Mouse (Mus musculus) kidney, adult 2 months (tissue): Measurements from ENCODE around the gene Lsamp. TPM values are rescaled to one million over a fixed set of nuclear protein-coding genes. Genes with fewer than 3 reads are reported as not detected.
A peak's percentile ranks its signal among the peaks of the same experiment; 100 is the strongest.

Experiments
- DNase-seq: peaks from one replicate; pipeline ENCODE4 v3.0.0; 2021
- H3K27ac ChIP-seq: fragments of 200-500 bp; 2 replicates; pipeline ENCODE4 v1.5.1; 2012; ENCODE audit warnings: low read depth, low read length, control low read depth, inconsistent platforms; ENCODE audit not compliant: insufficient read depth
- H3K27me3 ChIP-seq: fragments of 200-500 bp; replicated peaks from 2 replicates; pipeline ENCODE4 v1.6.1; 2012; ENCODE audit warnings: mild to moderate bottlenecking, moderate library complexity, low read length, inconsistent platforms; ENCODE audit not compliant: control insufficient read depth, insufficient read depth
- H3K36me3 ChIP-seq: fragments of 200-500 bp; 2 replicates; pipeline ENCODE4 v1.6.1; 2012; ENCODE audit warnings: mild to moderate bottlenecking, moderate library complexity, low read length, inconsistent platforms; ENCODE audit not compliant: control insufficient read depth, insufficient read depth
- H3K4me1 ChIP-seq: fragments of 200-500 bp; 2 replicates; pipeline ENCODE4 v1.6.1; 2011; ENCODE audit warnings: low read length; ENCODE audit not compliant: control insufficient read depth, insufficient read depth
- H3K4me3 ChIP-seq: fragments of 200-500 bp; 2 replicates; pipeline ENCODE4 v1.5.1; 2011; ENCODE audit warnings: mild to moderate bottlenecking, low read depth, low read length, control low read depth; ENCODE audit not compliant: insufficient read depth
- CTCF ChIP-seq: fragments of 200-500 bp; conservative IDR thresholded peaks from 2 replicates; pipeline ENCODE4 v1.5.1; 2011; ENCODE audit warnings: low read depth, mild to moderate bottlenecking, control low read depth, low read length, moderate library complexity, mixed read lengths; ENCODE audit not compliant: insufficient read depth, insufficient read length
- POLR2A ChIP-seq: fragments of 200-500 bp; IDR thresholded peaks from one replicate; pipeline ENCODE4 v1.6.1; 2011; ENCODE audit warnings: low read depth, low read length, control low read depth
- WGBS: fragments of 180-500 bp; shearing (Covaris S2); methylation state at CpG from one replicate; pipeline ENCODE4 v1.1.7; 2018; 5-methylcytosine and 5-hydroxymethylcytosine counted together
- polyA plus RNA-seq: library from polyadenylated mRNA; depleted of rRNA; stranded (reverse); fragments of >200 nt; gene quantifications from 2 replicates; pipeline ENCODE4 v1.2.3, GENCODE M21; 2012

The Lsamp gene
- polyA plus RNA-seq, 1 experiment: 0.38 TPM

GRCm38 (mm10) chr16:41790016-41790415 is 1805.9 kb downstream of the Lsamp start:
- no peak for DNase-seq
- H3K4me1 ChIP-seq: no peaks in the 10 kb centered on the region
- 87% methylated on average over 2 of the region's 2 CpGs for WGBS
- no peak for TF ChIP-seq CTCF
- TF ChIP-seq POLR2A: no peak
- no peak overlapping the region for H3K4me3 ChIP-seq
- no peaks in the 10 kb centered on the region for H3K27me3 ChIP-seq
- H3K36me3 ChIP-seq: no peaks in the 10 kb centered on the region
- no peak overlapping the region for H3K27ac ChIP-seq

GRCm38 (mm10) chr16:41820369-41820768 is 1836.2 kb downstream of the Lsamp start:
- TF ChIP-seq CTCF (no peak), POLR2A (no peak)
- 81% methylated on average over 6 of the region's 6 CpGs for WGBS
- no peak for DNase-seq
- Histone ChIP-seq H3K36me3 (no peaks in the 10 kb centered on the region), H3K27me3 (no peaks in the 10 kb centered on the region), H3K27ac (no peak overlapping the region), H3K4me1 (no peaks in the 10 kb centered on the region), H3K4me3 (no peak overlapping the region)

GRCm38 (mm10) chr16:41826899-41827604 is 1842.9 kb downstream of the Lsamp start:
- H3K27me3 ChIP-seq: no peaks in the 10 kb centered on the region
- no peak for DNase-seq
- H3K4me1 ChIP-seq: no peaks in the 10 kb centered on the region
- no peaks in the 10 kb centered on the region for H3K36me3 ChIP-seq
- no peak overlapping the region for H3K27ac ChIP-seq
- no peak for TF ChIP-seq CTCF
- no peak for TF ChIP-seq POLR2A
- 43% methylated on average over 5 of the region's 5 CpGs for whole genome bisulfite sequencing
- H3K4me3 ChIP-seq: no peak overlapping the region

- Histone ChIP-seq H3K4me3 (no peak overlapping the region), H3K36me3 (no peaks in the 10 kb centered on the region), H3K4me1 (no peaks in the 10 kb centered on the region), H3K27ac (no peak overlapping the region), H3K27me3 (no peaks in the 10 kb centered on the region)
- TF ChIP-seq CTCF (no peak), POLR2A (no peak)
- WGBS: 76% methylated on average over 3 of the region's 3 CpGs
- DNase-seq: no peak
These were observed 1843.4 kb downstream of the Lsamp start for GRCm38 (mm10) chr16:41827605-41827948.

GRCm38 (mm10) chr16:41834637-41835036 is 1850.5 kb downstream of the Lsamp start:
- H3K36me3 ChIP-seq: no peaks in the 10 kb centered on the region
- no peak for DNase-seq
- no peak for TF ChIP-seq POLR2A
- no peak for TF ChIP-seq CTCF
- no peak overlapping the region for H3K27ac ChIP-seq
- no peaks in the 10 kb centered on the region for H3K4me1 ChIP-seq
- H3K27me3 ChIP-seq: no peaks in the 10 kb centered on the region
- 34% methylated on average over 3 of the region's 3 CpGs for WGBS
- no peak overlapping the region for H3K4me3 ChIP-seq

- Histone ChIP-seq H3K4me3 (no peak overlapping the region), H3K27ac (no peak overlapping the region), H3K4me1 (no peaks in the 10 kb centered on the region), H3K27me3 (no peaks in the 10 kb centered on the region), H3K36me3 (no peaks in the 10 kb centered on the region)
- TF ChIP-seq CTCF: no peak
- TF ChIP-seq POLR2A: no peak
- DNase-seq: peak; percentile 2
- 19% methylated on average over 6 of the region's 6 CpGs for WGBS
These were observed 1851.6 kb downstream of the Lsamp start for GRCm38 (mm10) chr16:41835745-41836144.

GRCm38 (mm10) chr16:41839751-41840404 is 1855.7 kb downstream of the Lsamp start:
- no peak for DNase-seq
- no peak overlapping the region for H3K4me3 ChIP-seq
- TF ChIP-seq POLR2A: no peak
- no peak for TF ChIP-seq CTCF
- H3K4me1 ChIP-seq: no peaks in the 10 kb centered on the region
- H3K36me3 ChIP-seq: no peaks in the 10 kb centered on the region
- no peaks in the 10 kb centered on the region for H3K27me3 ChIP-seq
- 79% methylated on average over 2 of the region's 2 CpGs for WGBS
- no peak overlapping the region for H3K27ac ChIP-seq

- Histone ChIP-seq H3K27me3 (no peaks in the 10 kb centered on the region), H3K27ac (no peak overlapping the region), H3K4me3 (no peak overlapping the region), H3K36me3 (no peaks in the 10 kb centered on the region), H3K4me1 (no peaks in the 10 kb centered on the region)
- WGBS: 85% methylated on average over 6 of the region's 6 CpGs
- no peak for TF ChIP-seq CTCF
- TF ChIP-seq POLR2A: no peak
- DNase-seq: no peak
These were observed 1862.7 kb downstream of the Lsamp start for GRCm38 (mm10) chr16:41846903-41847302.
